Mouse (Mus musculus) c-Kit-positive CD71-negative TER-119-negative erythroid progenitor cells, embryonic 14.5 days (primary cell): ENCODE measurements at regions not wholly inside any gene's neighbourhood (a gene's known extent, or its start where the extent isn't known, plus 50 kb on each side); places are given as distances from the start of the nearest gene placed in this dataset.

ENCODE experiments used
- DNase-seq: peaks from one replicate; pipeline ENCODE4 v3.0.0-alpha.2; 2013; ENCODE audit warnings: low read depth

GRCm38 (mm10) chr1:143879622-143880021 lies 102.5 kb downstream of the Uchl5 start:
- no peak for DNase-seq

GRCm38 (mm10) chr1:143878266-143878665 lies 101.2 kb downstream of the Uchl5 start:
- no peak for DNase-seq

GRCm38 (mm10) chr1:143860319-143860718 lies 83.2 kb downstream of the Uchl5 start:
- no peak for DNase-seq

GRCm38 (mm10) chr1:143858532-143858931 lies 81.5 kb downstream of the Uchl5 start:
- DNase-seq = no peak
